Mouse (Mus musculus) kidney, embryonic 14.5 days (tissue): ENCODE results near the gene Lyrm1. TPM values are rescaled to one million over a fixed set of nuclear protein-coding genes. Genes with fewer than 3 reads are reported as not detected.
A peak's percentile ranks its signal among the peaks of the same experiment; 100 is the strongest.

ENCODE experiments used
- ATAC-seq: fragments of 200-750 bp; cut with Nextera tagmentation; 2 replicates; pipeline ENCODE4 v1.8.0; 2017; ENCODE audit warnings: moderate number of reproducible peaks, mild to moderate bottlenecking, moderate TSS enrichment, moderate library complexity; ENCODE audit not compliant: low FRiP score, low TSS enrichment
- H3K27ac ChIP-seq: fragments of 300-500 bp; sonication (generic); 2 replicates; pipeline ENCODE4 v1.5.1; 2014; ENCODE audit warnings: low read depth, mild to moderate bottlenecking, low read length, moderate library complexity, mixed read lengths
- H3K27me3 ChIP-seq: fragments of 300-500 bp; sonication (generic); 2 replicates; pipeline ENCODE4 v1.6.1; 2014; ENCODE audit warnings: mild to moderate bottlenecking, low read length; ENCODE audit not compliant: control insufficient read depth, insufficient read depth
- H3K36me3 ChIP-seq: fragments of 300-500 bp; sonication (generic); 2 replicates; pipeline ENCODE4 v1.6.1; 2014; ENCODE audit warnings: low read length, mixed read lengths; ENCODE audit not compliant: control insufficient read depth, insufficient read depth
- H3K4me1 ChIP-seq: fragments of 300-500 bp; sonication (generic); 2 replicates; pipeline ENCODE4 v1.6.1; 2014; ENCODE audit warnings: low read length, mixed read lengths; ENCODE audit not compliant: control insufficient read depth, insufficient read depth
- H3K4me2 ChIP-seq: fragments of 300-500 bp; sonication (generic); replicated peaks from 2 replicates; pipeline ENCODE4 v1.6.1; 2014; ENCODE audit warnings: low read depth, mild to moderate bottlenecking, low read length
- H3K4me3 ChIP-seq: fragments of 300-500 bp; sonication (generic); 2 replicates; pipeline ENCODE4 v1.5.1; 2014; ENCODE audit warnings: mild to moderate bottlenecking, low read length
- H3K9ac ChIP-seq: fragments of 300-500 bp; sonication (generic); 2 replicates; pipeline ENCODE4 v1.6.1; 2014; ENCODE audit warnings: low read depth, mild to moderate bottlenecking, low read length, moderate library complexity
- H3K9me3 ChIP-seq: fragments of 300-500 bp; sonication (generic); 2 replicates; pipeline ENCODE4 v1.6.1; 2016; ENCODE audit warnings: low read length; ENCODE audit not compliant: control insufficient read depth
- WGBS: fragments of 180-500 bp; shearing (Covaris S2); extraction: QIAGEN DNeasy Blood & Tissue Kit; methylation state at CpG from one replicate; pipeline ENCODE4 v1.1.7; 2014; 5-methylcytosine and 5-hydroxymethylcytosine counted together
- polyA plus RNA-seq: library from polyadenylated mRNA; unstranded; fragments of >200 nt; fragmentation: Nextera tagmentation; extraction: Ambion mirVana; gene quantifications from 2 replicates; pipeline ENCODE4 v1.2.1, GENCODE M21; 2014

Lyrm1 gene
- polyA plus RNA-seq, 1 experiment from 2014 or later = 8.3 TPM

DNA sequence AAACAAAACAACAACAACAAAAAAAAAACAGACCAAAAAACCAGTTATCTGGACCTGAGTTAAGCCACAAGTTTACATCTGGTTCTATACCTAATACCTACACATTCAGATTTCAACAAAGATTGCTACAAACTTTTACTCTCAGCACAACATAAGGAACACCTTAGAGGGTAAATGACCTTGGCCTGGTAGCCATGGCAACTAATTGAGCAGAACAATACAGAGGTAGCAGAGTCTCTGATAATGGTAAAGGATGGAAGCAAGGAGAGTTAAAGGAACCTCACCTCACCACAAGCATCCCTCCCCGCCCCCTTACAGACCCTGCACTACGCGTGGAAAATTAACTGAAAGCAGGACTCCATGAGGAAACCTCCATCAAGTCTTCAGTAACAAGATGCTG lies 35.5 kb upstream of the Lyrm1 start:
- 90% methylated on average over 3 of the region's 3 CpGs for WGBS
- Histone ChIP-seq H3K9ac (no peak overlapping the region), H3K4me2 (no peak overlapping the region), H3K4me3 (no peak overlapping the region), H3K27me3 (no peaks in the 10 kb centered on the region), H3K9me3 (no peaks in the 10 kb centered on the region), H3K27ac (no peak overlapping the region), H3K4me1 (no peaks in the 10 kb centered on the region), H3K36me3 (peaks cover 13% of the 10 kb centered on the region)
- ATAC-seq = no peak

- 84% methylated on average over 2 of the region's 2 CpGs for whole genome bisulfite sequencing
- no peak overlapping the region for H3K27ac ChIP-seq
- peaks cover 13% of the 10 kb centered on the region for H3K36me3 ChIP-seq
- no peak overlapping the region for H3K9ac ChIP-seq
- no peak overlapping the region for H3K4me2 ChIP-seq
- ATAC-seq = no peak
- H3K4me1 ChIP-seq = no peaks in the 10 kb centered on the region
- no peak overlapping the region for H3K4me3 ChIP-seq
- H3K27me3 ChIP-seq = no peaks in the 10 kb centered on the region
- no peaks in the 10 kb centered on the region for H3K9me3 ChIP-seq
Observed at GRCm38 (mm10) chr7:119860554-119860953, 35.1 kb upstream of the Lyrm1 start.

- H3K36me3 ChIP-seq = peaks cover 13% of the 10 kb centered on the region
- H3K4me2 ChIP-seq = no peak overlapping the region
- H3K4me3 ChIP-seq = no peak overlapping the region
- no peaks in the 10 kb centered on the region for H3K9me3 ChIP-seq
- no peak overlapping the region; the same call in 1 of the 2 replicates for H3K27ac ChIP-seq
- H3K9ac ChIP-seq = no peak overlapping the region
- H3K4me1 ChIP-seq = no peaks in the 10 kb centered on the region
- no peaks in the 10 kb centered on the region for H3K27me3 ChIP-seq
- no peak for ATAC-seq
Observed at GRCm38 (mm10) chr7:119860971-119861334, 34.7 kb upstream of the Lyrm1 start.

GRCm38 (mm10) chr7:119861335-119862091 lies 34.1 kb upstream of the Lyrm1 start:
- Histone ChIP-seq H3K27me3 (no peaks in the 10 kb centered on the region), H3K9ac (no peak overlapping the region), H3K9me3 (no peaks in the 10 kb centered on the region), H3K4me1 (no peaks in the 10 kb centered on the region), H3K4me3 (no peak overlapping the region), H3K36me3 (peaks cover 13% of the 10 kb centered on the region), H3K27ac (peak overlapping the region; percentile 77; the same call in 1 of the 2 replicates), H3K4me2 (no peak overlapping the region)
- 45% methylated on average over 6 of the region's 6 CpGs for WGBS
- peak; percentile 71; the same call in 1 of the 2 replicates for ATAC-seq

GRCm38 (mm10) chr7:119862167-119862566 lies 33.5 kb upstream of the Lyrm1 start:
- H3K36me3 ChIP-seq = peaks cover 13% of the 10 kb centered on the region
- no peaks in the 10 kb centered on the region for H3K27me3 ChIP-seq
- peak overlapping the region; percentile 77; the same call in 1 of the 2 replicates for H3K27ac ChIP-seq
- no peak overlapping the region for H3K4me2 ChIP-seq
- H3K4me3 ChIP-seq = no peak overlapping the region
- ATAC-seq = no peak
- no peaks in the 10 kb centered on the region for H3K4me1 ChIP-seq
- 57% methylated on average over 1 of the region's 1 CpGs for WGBS
- no peaks in the 10 kb centered on the region for H3K9me3 ChIP-seq
- no peak overlapping the region for H3K9ac ChIP-seq

- WGBS = 85% methylated on average over 5 of the region's 5 CpGs
- no peak for ATAC-seq
Observed at GRCm38 (mm10) chr7:119864500-119864899, 31.2 kb upstream of the Lyrm1 start.

GRCm38 (mm10) chr7:119866136-119866535 lies 29.5 kb upstream of the Lyrm1 start:
- WGBS = 54% methylated on average over 1 of the region's 1 CpGs

More at GRCm38 (mm10) chr7:119864500-119864899, 31.2 kb upstream of the Lyrm1 start:
- Histone ChIP-seq H3K4me3 (no peak overlapping the region), H3K36me3 (peaks cover under 1% of the 10 kb centered on the region; the same call in 1 of the 2 replicates), H3K4me2 (no peak overlapping the region), H3K9me3 (no peaks in the 10 kb centered on the region), H3K9ac (no peak overlapping the region), H3K4me1 (no peaks in the 10 kb centered on the region), H3K27ac (no peak overlapping the region), H3K27me3 (no peaks in the 10 kb centered on the region)

GRCm38 (mm10) chr7:119872204-119872603 lies 23.5 kb upstream of the Lyrm1 start:
- H3K9me3 ChIP-seq = no peaks in the 10 kb centered on the region
- no peak overlapping the region for H3K4me3 ChIP-seq
- no peak overlapping the region for H3K4me2 ChIP-seq
- no peaks in the 10 kb centered on the region for H3K4me1 ChIP-seq
- no peaks in the 10 kb centered on the region for H3K36me3 ChIP-seq
- no peak for ATAC-seq
- no peak overlapping the region for H3K27ac ChIP-seq
- H3K27me3 ChIP-seq = no peaks in the 10 kb centered on the region
- H3K9ac ChIP-seq = no peak overlapping the region
- WGBS = 92% methylated on average over 4 of the region's 4 CpGs

More at GRCm38 (mm10) chr7:119866136-119866535, 29.5 kb upstream of the Lyrm1 start:
- Histone ChIP-seq H3K27ac (no peak overlapping the region), H3K36me3 (no peaks in the 10 kb centered on the region; the same call in 1 of the 2 replicates), H3K4me2 (no peak overlapping the region), H3K27me3 (no peaks in the 10 kb centered on the region), H3K9ac (no peak overlapping the region), H3K4me1 (no peaks in the 10 kb centered on the region), H3K4me3 (no peak overlapping the region), H3K9me3 (no peaks in the 10 kb centered on the region)
- no peak for ATAC-seq

DNA sequence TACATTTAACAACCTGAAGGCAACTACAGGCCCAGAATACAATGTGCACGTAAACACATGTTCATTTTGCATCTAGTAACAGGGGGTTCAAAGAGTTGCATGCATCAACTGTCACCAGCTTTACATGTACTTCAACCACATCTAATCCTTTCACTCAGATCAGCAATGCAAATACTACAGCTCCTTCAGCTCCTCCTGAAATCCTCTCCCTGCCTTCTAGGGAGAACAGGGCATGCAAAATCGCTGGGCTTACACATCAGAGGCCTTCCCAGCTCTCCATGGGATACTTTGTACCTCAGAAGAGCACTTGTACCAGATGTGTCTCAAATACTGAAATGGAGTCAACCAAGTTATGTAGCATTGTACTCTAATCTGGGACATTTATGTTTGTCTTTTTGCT lies 22.6 kb upstream of the Lyrm1 start:
- Histone ChIP-seq H3K9ac (no peak overlapping the region), H3K4me3 (no peak overlapping the region), H3K27me3 (no peaks in the 10 kb centered on the region), H3K36me3 (no peaks in the 10 kb centered on the region), H3K4me2 (no peak overlapping the region), H3K27ac (no peak overlapping the region), H3K4me1 (no peaks in the 10 kb centered on the region), H3K9me3 (no peaks in the 10 kb centered on the region)
- ATAC-seq = no peak
- 59% methylated on average over 2 of the region's 2 CpGs for WGBS
